Mouse (Mus musculus): ENCODE results near the gene Gm3317. TPM values are rescaled to one million over a fixed set of nuclear protein-coding genes. Genes with fewer than 3 reads are reported as not detected.
"Not testable (repeated sequence)": the region's sequence is repeated elsewhere in the genome, so short reads cannot be mapped to it uniquely, and the experiment has no call there.

The Gm3317 gene
- polyA plus RNA-seq (2015; fragmentation: Nextera tagmentation; extraction: Ambion mirVana), result not detected in 2 replicates

- H3K4me1 ChIP-seq (ENCODE audit: control insufficient read depth, insufficient read depth, low read length); H3K36me3 ChIP-seq (ENCODE audit: control insufficient read depth, insufficient read depth, low read length); H3K27ac ChIP-seq (ENCODE audit: low read length); H3K4me2 ChIP-seq (ENCODE audit: low read length); H3K9ac ChIP-seq (ENCODE audit: low read depth, low read length); H3K9me3 ChIP-seq (replicated peaks; ENCODE audit: control insufficient read depth, low read length, poor library complexity, severe bottlenecking); H3K27me3 ChIP-seq (ENCODE audit: control insufficient read depth, insufficient read depth, low read depth, low read length); H3K4me3 ChIP-seq (ENCODE audit: low read depth, low read length); ATAC-seq: not testable (repeated sequence)
- no CpG with 5 or more reads among the region's 1 CpGs for WGBS
Measured at GRCm38 (mm10) chr14:5164235-5164634, at the start of gene Gm3317. Gm3317 (plus strand) TSS chr14:5164535.

- not testable (repeated sequence) for H3K9ac ChIP-seq (ENCODE audit: low read depth, low read length); H3K36me3 ChIP-seq (ENCODE audit: control insufficient read depth, insufficient read depth, low read length); H3K27ac ChIP-seq (ENCODE audit: low read length); H3K4me1 ChIP-seq (ENCODE audit: control insufficient read depth, insufficient read depth, low read length); H3K27me3 ChIP-seq (ENCODE audit: control insufficient read depth, insufficient read depth, low read depth, low read length); H3K4me2 ChIP-seq (ENCODE audit: low read length); H3K9me3 ChIP-seq (replicated peaks; ENCODE audit: control insufficient read depth, low read length, poor library complexity, severe bottlenecking); H3K4me3 ChIP-seq (ENCODE audit: low read depth, low read length); ATAC-seq
- 52% methylated on average over 2 of the region's 2 CpGs for WGBS
Measured at GRCm38 (mm10) chr14:5131219-5131618, 33.1 kb upstream of the Gm3317 start, which contains the start of gene Gm8279. Gm8279 (plus strand) TSS chr14:5131519.

GRCm38 (mm10) chr14:5185493-5185892 is 21.2 kb downstream of the Gm3317 start, which contains the start of gene Gm8271:
Gm8271 (plus strand) TSS chr14:5185793.
- H3K9me3 ChIP-seq (replicated peaks; ENCODE audit: control insufficient read depth, low read length, poor library complexity, severe bottlenecking); H3K4me3 ChIP-seq (ENCODE audit: low read depth, low read length); H3K4me1 ChIP-seq (ENCODE audit: control insufficient read depth, insufficient read depth, low read length); H3K27ac ChIP-seq (ENCODE audit: low read length); H3K9ac ChIP-seq (ENCODE audit: low read depth, low read length); H3K36me3 ChIP-seq (ENCODE audit: control insufficient read depth, insufficient read depth, low read length); H3K4me2 ChIP-seq (ENCODE audit: low read length); H3K27me3 ChIP-seq (ENCODE audit: control insufficient read depth, insufficient read depth, low read depth, low read length); ATAC-seq: not testable (repeated sequence)
- WGBS, result no CpG with 5 or more reads among the region's 3 CpGs

Other genes with a start within 250 kb of the Gm3317 start
- gene Gm8297, start 180.6 kb upstream of the Gm3317 start, polyA plus RNA-seq (2015; fragmentation: Nextera tagmentation; extraction: Ambion mirVana), result not detected in 2 replicates
- 2.2 TPM in 1 of 2 replicates, not detected in the other for gene Gm3298, start 148.6 kb upstream of the Gm3317 start, polyA plus RNA-seq (2015; fragmentation: Nextera tagmentation; extraction: Ambion mirVana)
- not detected in 2 replicates for gene 4930555G01Rik, start 113.9 kb upstream of the Gm3317 start, polyA plus RNA-seq (2015; fragmentation: Nextera tagmentation; extraction: Ambion mirVana)
- gene Gm8281, start 93.5 kb upstream of the Gm3317 start, polyA plus RNA-seq (2015; fragmentation: Nextera tagmentation; extraction: Ambion mirVana), result 12.1 and 13.9 TPM in 2 replicates
- gene Gm8279, start 33.0 kb upstream of the Gm3317 start, polyA plus RNA-seq (2015; fragmentation: Nextera tagmentation; extraction: Ambion mirVana), result not detected in 2 replicates
- not detected in 2 replicates for gene Gm8271, start 21.3 kb downstream of the Gm3317 start, polyA plus RNA-seq (2015; fragmentation: Nextera tagmentation; extraction: Ambion mirVana)
- gene Gm3526, start 96.0 kb downstream of the Gm3317 start, polyA plus RNA-seq (2015; fragmentation: Nextera tagmentation; extraction: Ambion mirVana), result 0.35 TPM in 1 of 2 replicates, not detected in the other
- gene Gm3542, start 170.4 kb downstream of the Gm3317 start, polyA plus RNA-seq (2015; fragmentation: Nextera tagmentation; extraction: Ambion mirVana), result not detected in 2 replicates
- gene Gm3500, start 224.5 kb downstream of the Gm3317 start, polyA plus RNA-seq (2015; fragmentation: Nextera tagmentation; extraction: Ambion mirVana), result 1.7 and 3.5 TPM in 2 replicates

Measured in midbrain, embryonic 16.5 days (tissue).